Mouse (Mus musculus) heart, postnatal 0 days (tissue): ENCODE measurements around the gene Ndufb7. TPM values are rescaled to one million over a fixed set of nuclear protein-coding genes. Genes with fewer than 3 reads are reported as not detected.

Experiments used
- ATAC-seq: fragments of 200-750 bp; cut with Nextera tagmentation; 2 replicates; pipeline ENCODE4 v1.8.0; 2017; ENCODE audit warnings: low read depth, moderate number of reproducible peaks, moderate library complexity; ENCODE audit not compliant: insufficient read depth
- DNase-seq: peaks from one replicate; pipeline ENCODE4 v3.0.0-alpha.2; 2016; ENCODE audit warnings: low spot score
- H3K27ac ChIP-seq: fragments of 300-500 bp; sonication (generic); 2 replicates; pipeline ENCODE4 v1.5.1; 2014; ENCODE audit warnings: low read depth, mild to moderate bottlenecking
- H3K27me3 ChIP-seq: fragments of 300-500 bp; sonication (generic); 2 replicates; pipeline ENCODE4 v1.6.1; 2014; ENCODE audit warnings: low read length, mixed read lengths; ENCODE audit not compliant: control insufficient read depth, insufficient read depth
- H3K36me3 ChIP-seq: fragments of 300-500 bp; sonication (generic); replicated peaks from 2 replicates; pipeline ENCODE4 v1.6.1; 2014; ENCODE audit warnings: low read length, mixed read lengths; ENCODE audit not compliant: control insufficient read depth, insufficient read depth
- H3K4me1 ChIP-seq: fragments of 300-500 bp; sonication (generic); 2 replicates; pipeline ENCODE4 v1.6.1; 2014; ENCODE audit warnings: antibody characterized with exemption; ENCODE audit not compliant: control insufficient read depth, insufficient read depth
- H3K4me2 ChIP-seq: fragments of 300-500 bp; sonication (generic); 2 replicates; pipeline ENCODE4 v1.6.1; 2014; ENCODE audit warnings: low read depth, mild to moderate bottlenecking, low read length, moderate library complexity
- H3K4me3 ChIP-seq: fragments of 300-500 bp; sonication (generic); 2 replicates; pipeline ENCODE4 v1.5.1; 2014; ENCODE audit warnings: low read depth, low read length
- H3K9ac ChIP-seq: fragments of 300-500 bp; sonication (generic); replicated peaks from 2 replicates; pipeline ENCODE4 v1.6.1; 2014; ENCODE audit warnings: low read depth, low read length, mixed read lengths
- H3K9me3 ChIP-seq: fragments of 300-500 bp; sonication (generic); replicated peaks from 2 replicates; pipeline ENCODE4 v1.6.1; 2016; ENCODE audit warnings: low read length; ENCODE audit not compliant: control insufficient read depth
- CTCF ChIP-seq: IDR thresholded peaks from 2 replicates; pipeline ENCODE4 v1.5.1; 2016; ENCODE audit warnings: antibody characterized with exemption, control low read depth, low read depth
- EP300 ChIP-seq: IDR thresholded peaks from 2 replicates; pipeline ENCODE4 v1.6.1; 2016; ENCODE audit warnings: antibody characterized with exemption, low read depth
- WGBS: fragments of 180-500 bp; shearing (Covaris S2); extraction: QIAGEN DNeasy Blood & Tissue Kit; methylation state at CpG from one replicate; pipeline ENCODE4 v1.1.7; 2014; 5-methylcytosine and 5-hydroxymethylcytosine counted together
- polyA plus RNA-seq: library from polyadenylated mRNA; unstranded; fragments of >200 nt; fragmentation: Nextera tagmentation; extraction: Ambion mirVana; gene quantifications from 2 replicates; pipeline ENCODE4 v1.2.1, GENCODE M21; 2015
- total RNA-seq: library from RNA; depleted of rRNA; stranded (reverse); fragments of >200 nt; gene quantifications from 2 replicates; pipeline ENCODE4 v1.2.3, GENCODE M21; 2014; ENCODE audit warnings: low replicate concordance

Gene Ndufb7
- total and polyA plus RNA-seq, 2 experiments from 2014 or later, result 682 to 1,145 TPM

GRCm38 (mm10) chr8:83577384-83577791 lies 10.9 kb downstream of the Ndufb7 start:
- 38% methylated on average over 9 of the region's 9 CpGs for WGBS
- Histone ChIP-seq H3K4me3 (no peak overlapping the region), H3K27me3 (no peaks in the 10 kb centered on the region), H3K36me3 (peaks cover 8% of the 10 kb centered on the region), H3K9ac (peak overlapping the region; percentile 61; the same call in 1 of the 2 replicates), H3K9me3 (no peaks in the 10 kb centered on the region), H3K4me2 (no peak overlapping the region; the same call in 1 of the 2 replicates), H3K4me1 (peaks cover 58% of the 10 kb centered on the region), H3K27ac (peak overlapping the region; percentile 99)
- DNase-seq (peak; percentile 82), ATAC-seq (peak; percentile 71)
- TF ChIP-seq CTCF (no peak), EP300 (0 out of 2 replicates have a peak, but pooled peaks have one; percentile 36)

GRCm38 (mm10) chr8:83578131-83579055 lies 11.9 kb downstream of the Ndufb7 start:
- H3K9ac ChIP-seq, result peak overlapping the region; percentile 28
- H3K4me3 ChIP-seq, result no peak overlapping the region
- no peak overlapping the region for H3K4me2 ChIP-seq
- H3K27me3 ChIP-seq, result no peaks in the 10 kb centered on the region
- H3K4me1 ChIP-seq, result peaks cover 60% of the 10 kb centered on the region
- WGBS, result 31% methylated on average over 17 of the region's 17 CpGs
- ATAC-seq, result peak; percentile 60
- no peaks in the 10 kb centered on the region for H3K9me3 ChIP-seq
- peaks cover 5% of the 10 kb centered on the region for H3K36me3 ChIP-seq
- peak overlapping the region; percentile 99 for H3K27ac ChIP-seq
- DNase-seq, result peak; percentile 63
- no peak for TF ChIP-seq CTCF
- no peak for TF ChIP-seq EP300

- TF ChIP-seq EP300 (no peak), CTCF (no peak)
- H3K27ac ChIP-seq, result peak overlapping the region; percentile 99
- no peaks in the 10 kb centered on the region for H3K9me3 ChIP-seq
- ATAC-seq, result no peak
- WGBS, result 78% methylated on average over 8 of the region's 8 CpGs
- peaks cover 49% of the 10 kb centered on the region for H3K4me1 ChIP-seq
- H3K4me3 ChIP-seq, result no peak overlapping the region
- no peak overlapping the region for H3K4me2 ChIP-seq
- peaks cover 16% of the 10 kb centered on the region for H3K36me3 ChIP-seq
- H3K27me3 ChIP-seq, result no peaks in the 10 kb centered on the region
- no peak overlapping the region for H3K9ac ChIP-seq
- no peak for DNase-seq
Observed at GRCm38 (mm10) chr8:83579676-83580075, 13.2 kb downstream of the Ndufb7 start.

GRCm38 (mm10) chr8:83580826-83581225 lies 14.4 kb downstream of the Ndufb7 start:
- peak overlapping the region; percentile 36 for H3K27ac ChIP-seq
- H3K4me3 ChIP-seq, result no peak overlapping the region
- DNase-seq (no peak), ATAC-seq (no peak)
- 56% methylated on average over 8 of the region's 8 CpGs for WGBS
- no peaks in the 10 kb centered on the region for H3K9me3 ChIP-seq
- no peaks in the 10 kb centered on the region for H3K27me3 ChIP-seq
- H3K9ac ChIP-seq, result 0 out of 2 replicates have a peak overlapping the region, but pooled peaks have one; percentile 3
- TF ChIP-seq EP300 (no peak), CTCF (no peak)
- peaks cover 25% of the 10 kb centered on the region for H3K36me3 ChIP-seq
- peaks cover 42% of the 10 kb centered on the region for H3K4me1 ChIP-seq
- no peak overlapping the region for H3K4me2 ChIP-seq

- Histone ChIP-seq H3K9me3 (no peaks in the 10 kb centered on the region), H3K36me3 (peaks cover 25% of the 10 kb centered on the region), H3K27ac (no peak overlapping the region), H3K27me3 (no peaks in the 10 kb centered on the region), H3K4me3 (no peak overlapping the region), H3K4me1 (peaks cover 28% of the 10 kb centered on the region), H3K9ac (no peak overlapping the region), H3K4me2 (no peak overlapping the region)
- DNase-seq (no peak), ATAC-seq (no peak)
- TF ChIP-seq CTCF (no peak), EP300 (no peak)
- 73% methylated on average over 8 of the region's 8 CpGs for WGBS
Observed at GRCm38 (mm10) chr8:83582226-83582625, 15.8 kb downstream of the Ndufb7 start.
